Mouse (Mus musculus) gastrocnemius, adult 8-10 months (tissue): ENCODE measurements at regions not wholly inside any gene's neighbourhood (a gene's known extent, or its start where the extent isn't known, plus 50 kb on each side); places are given as distances from the start of the nearest gene placed in this dataset.

Experiments used
- DNase-seq, 2 experiments: peaks; one replicate each; pipeline ENCODE4 v3.0.0; 2022; ENCODE audit warnings: low spot score in 2 of 2

GRCm38 (mm10) chr10:30132243-30132642 lies 68.1 kb downstream of the Cenpw start:
- no peak for DNase-seq

GRCm38 (mm10) chr10:30110341-30110740 lies 90.0 kb downstream of the Cenpw start:
- no peak for DNase-seq

- DNase-seq: no peak
Measured at GRCm38 (mm10) chr10:30102443-30102842, 97.9 kb downstream of the Cenpw start.

GRCm38 (mm10) chr10:30094603-30095002 lies 105.8 kb downstream of the Cenpw start:
- DNase-seq: no peak

- no peak for DNase-seq
Measured at GRCm38 (mm10) chr10:30091549-30091948, 108.8 kb downstream of the Cenpw start.

- peak in 1 of 2 experiments; percentile 4 for DNase-seq
Measured at GRCm38 (mm10) chr10:30089406-30089805, 111.0 kb downstream of the Cenpw start.

- no peak for DNase-seq
Measured at GRCm38 (mm10) chr10:30085059-30085458, 115.3 kb downstream of the Cenpw start.

GRCm38 (mm10) chr10:30066692-30067091 lies 133.7 kb downstream of the Cenpw start:
- no peak for DNase-seq

- no peak for DNase-seq
Measured at GRCm38 (mm10) chr10:30030621-30031020, 169.7 kb downstream of the Cenpw start.

- DNase-seq: no peak
Measured at GRCm38 (mm10) chr10:30002950-30003636, 197.3 kb downstream of the Cenpw start.

GRCm38 (mm10) chr10:30000836-30001235 lies 199.5 kb downstream of the Cenpw start:
- DNase-seq: no peak

GRCm38 (mm10) chr10:29981539-29981938 lies 218.8 kb downstream of the Cenpw start:
- DNase-seq: no peak
